Mouse (Mus musculus) gastrocnemius, postnatal 25 days (tissue): Measurements from ENCODE around the gene Dmxl2. TPM values are rescaled to one million over a fixed set of nuclear protein-coding genes. Genes with fewer than 3 reads are reported as not detected.

Source experiments
- DNase-seq: peaks from one replicate; pipeline ENCODE4 v3.0.0; 2022
- total RNA-seq, 2 experiments: library from RNA; stranded (reverse); gene quantifications; 1 replicate in 1 of 2; 2 replicates in 1 of 2; pipeline ENCODE4 v1.2.3; 2021

Dmxl2 gene
- total RNA-seq, 2 experiments from 2014 or later, result 2.7 to 4.0 TPM

GRCm38 (mm10) chr9:54499291-54499690 is 2.1 kb downstream of the Dmxl2 start:
- no peak for DNase-seq

GRCm38 (mm10) chr9:54490431-54490830 is 11.0 kb downstream of the Dmxl2 start:
- no peak for DNase-seq

- DNase-seq, result no peak
Observed at GRCm38 (mm10) chr9:54489599-54489998, 11.8 kb downstream of the Dmxl2 start.

- no peak for DNase-seq
Observed at GRCm38 (mm10) chr9:54484927-54485326, 16.5 kb downstream of the Dmxl2 start.

GRCm38 (mm10) chr9:54483215-54483614 is 18.2 kb downstream of the Dmxl2 start:
- DNase-seq, result no peak

- DNase-seq, result no peak
Observed at GRCm38 (mm10) chr9:54482763-54483162, 18.7 kb downstream of the Dmxl2 start.

GRCm38 (mm10) chr9:54479054-54479453 is 22.4 kb downstream of the Dmxl2 start:
- no peak for DNase-seq

GRCm38 (mm10) chr9:54478117-54478516 is 23.3 kb downstream of the Dmxl2 start:
- DNase-seq, result no peak

- DNase-seq, result no peak
Observed at GRCm38 (mm10) chr9:54474546-54474945, 26.9 kb downstream of the Dmxl2 start.

- no peak for DNase-seq
Observed at GRCm38 (mm10) chr9:54474031-54474430, 27.4 kb downstream of the Dmxl2 start.

- DNase-seq, result no peak
Observed at GRCm38 (mm10) chr9:54472784-54473183, 28.6 kb downstream of the Dmxl2 start.

- no peak for DNase-seq
Observed at GRCm38 (mm10) chr9:54469339-54469738, 32.1 kb downstream of the Dmxl2 start.

GRCm38 (mm10) chr9:54467433-54467933 is 33.9 kb downstream of the Dmxl2 start:
- no peak for DNase-seq

GRCm38 (mm10) chr9:54463483-54464054 is 37.9 kb downstream of the Dmxl2 start:
- no peak for DNase-seq

GRCm38 (mm10) chr9:54439015-54439414 is 62.4 kb downstream of the Dmxl2 start:
- no peak for DNase-seq

GRCm38 (mm10) chr9:54438246-54438645 is 63.2 kb downstream of the Dmxl2 start:
- no peak for DNase-seq

GRCm38 (mm10) chr9:54416238-54416637 is 85.2 kb downstream of the Dmxl2 start:
- DNase-seq, result no peak

GRCm38 (mm10) chr9:54356756-54357155 is 144.7 kb downstream of the Dmxl2 start:
- DNase-seq, result no peak

- DNase-seq, result no peak
Observed at GRCm38 (mm10) chr9:54342026-54342425, 159.4 kb downstream of the Dmxl2 start.

- no peak for DNase-seq
Observed at GRCm38 (mm10) chr9:54336532-54337144, 164.8 kb downstream of the Dmxl2 start.

GRCm38 (mm10) chr9:54335582-54335981 is 165.8 kb downstream of the Dmxl2 start:
- no peak for DNase-seq

- no peak for DNase-seq
Observed at GRCm38 (mm10) chr9:54329201-54329600, 172.2 kb downstream of the Dmxl2 start.

- no peak for DNase-seq
Observed at GRCm38 (mm10) chr9:54323456-54323855, 178.0 kb downstream of the Dmxl2 start.

GRCm38 (mm10) chr9:54316363-54316762 is 185.1 kb downstream of the Dmxl2 start:
- no peak for DNase-seq
